Mouse (Mus musculus): ENCODE measurements around the gene Rreb1. TPM values are rescaled to one million over a fixed set of nuclear protein-coding genes. Genes with fewer than 3 reads are reported as not detected.

Gene Rreb1
- total and polyA plus RNA-seq, 2 experiments, result 9.0 to 12.4 TPM

- no peak for DNase-seq (ENCODE audit: extremely low read depth, low read depth, low spot score)
- Histone ChIP-seq H3K4me3 (ENCODE audit: insufficient read depth, low read depth, low read length) (no peak overlapping the region), H3K79me2 (ENCODE audit: control insufficient read depth, insufficient read depth, low read length) (no peaks in the 10 kb centered on the region), H3K9ac (ENCODE audit: low read depth, low read length) (no peak overlapping the region), H3K36me3 (ENCODE audit: control insufficient read depth, insufficient read depth, low read length) (no peaks in the 10 kb centered on the region), H3K27ac (replicated peaks; ENCODE audit: insufficient read depth, low read depth, low read length) (no peak overlapping the region), H3K27me3 (ENCODE audit: control insufficient read depth, insufficient read depth, low read length) (no peaks in the 10 kb centered on the region), H3K4me1 (ENCODE audit: control insufficient read depth, insufficient read depth, low read length) (peaks cover 7% of the 10 kb centered on the region)
- 91% methylated on average over 6 of the region's 6 CpGs for WGBS
- no peak for TF ChIP-seq POLR2A (IDR thresholded peaks at IDR 0.05; ENCODE audit: extremely low read depth, insufficient read depth, low read length)
- TF ChIP-seq CTCF (IDR thresholded peaks at IDR 0.05; ENCODE audit: low read depth, low read length), result no peak
These were observed 3.9 kb downstream of the Rreb1 start for GRCm38 (mm10) chr13:37782144-37782543.

DNA sequence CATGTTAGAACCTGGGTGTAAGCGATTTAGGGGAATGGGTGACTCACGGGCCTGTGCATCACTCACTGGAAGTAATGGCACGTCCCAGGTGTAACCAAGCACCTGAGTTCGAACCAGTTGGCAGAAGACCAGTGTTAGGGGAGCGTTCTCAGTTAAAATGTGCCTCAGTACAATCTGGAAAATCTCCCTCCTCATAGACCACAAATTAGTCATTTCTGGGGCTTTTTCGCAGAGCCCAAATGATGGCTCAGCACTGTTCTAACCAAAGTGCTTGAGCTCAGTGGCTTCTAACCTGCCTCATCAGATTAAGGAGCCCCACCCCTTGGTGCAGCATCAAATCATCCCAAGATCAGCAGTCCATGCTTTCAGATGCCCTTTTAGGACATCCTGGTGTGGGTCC lies 5.5 kb downstream of the Rreb1 start:
- no peak overlapping the region for H3K27ac ChIP-seq (replicated peaks; ENCODE audit: insufficient read depth, low read depth, low read length)
- WGBS, result 92% methylated on average over 6 of the region's 6 CpGs
- DNase-seq (ENCODE audit: extremely low read depth, low read depth, low spot score), result no peak
- peaks cover 4% of the 10 kb centered on the region; the same call in 1 of the 2 replicates for H3K4me1 ChIP-seq (ENCODE audit: control insufficient read depth, insufficient read depth, low read length)
- no peaks in the 10 kb centered on the region for H3K27me3 ChIP-seq (ENCODE audit: control insufficient read depth, insufficient read depth, low read length)
- TF ChIP-seq CTCF (IDR thresholded peaks at IDR 0.05; ENCODE audit: low read depth, low read length) (no peak), POLR2A (IDR thresholded peaks at IDR 0.05; ENCODE audit: extremely low read depth, insufficient read depth, low read length) (no peak)
- H3K4me3 ChIP-seq (ENCODE audit: insufficient read depth, low read depth, low read length), result no peak overlapping the region
- H3K9ac ChIP-seq (ENCODE audit: low read depth, low read length), result no peak overlapping the region
- H3K79me2 ChIP-seq (ENCODE audit: control insufficient read depth, insufficient read depth, low read length), result no peaks in the 10 kb centered on the region; the same call in 1 of the 2 replicates
- no peaks in the 10 kb centered on the region for H3K36me3 ChIP-seq (ENCODE audit: control insufficient read depth, insufficient read depth, low read length)

- no peak for TF ChIP-seq CTCF (IDR thresholded peaks at IDR 0.05; ENCODE audit: low read depth, low read length)
- TF ChIP-seq POLR2A (IDR thresholded peaks at IDR 0.05; ENCODE audit: extremely low read depth, insufficient read depth, low read length), result no peak
- Histone ChIP-seq H3K79me2 (ENCODE audit: control insufficient read depth, insufficient read depth, low read length) (no peaks in the 10 kb centered on the region; the same call in 1 of the 2 replicates), H3K4me3 (ENCODE audit: insufficient read depth, low read depth, low read length) (no peak overlapping the region), H3K27ac (replicated peaks; ENCODE audit: insufficient read depth, low read depth, low read length) (no peak overlapping the region), H3K36me3 (ENCODE audit: control insufficient read depth, insufficient read depth, low read length) (no peaks in the 10 kb centered on the region), H3K9ac (ENCODE audit: low read depth, low read length) (no peak overlapping the region), H3K27me3 (ENCODE audit: control insufficient read depth, insufficient read depth, low read length) (no peaks in the 10 kb centered on the region), H3K4me1 (ENCODE audit: control insufficient read depth, insufficient read depth, low read length) (peaks cover 2% of the 10 kb centered on the region; the same call in 1 of the 2 replicates)
- 55% methylated on average over 7 of the region's 7 CpGs for WGBS
- DNase-seq (ENCODE audit: extremely low read depth, low read depth, low spot score), result no peak
These were observed 6.0 kb downstream of the Rreb1 start for GRCm38 (mm10) chr13:37784226-37784625.

DNA sequence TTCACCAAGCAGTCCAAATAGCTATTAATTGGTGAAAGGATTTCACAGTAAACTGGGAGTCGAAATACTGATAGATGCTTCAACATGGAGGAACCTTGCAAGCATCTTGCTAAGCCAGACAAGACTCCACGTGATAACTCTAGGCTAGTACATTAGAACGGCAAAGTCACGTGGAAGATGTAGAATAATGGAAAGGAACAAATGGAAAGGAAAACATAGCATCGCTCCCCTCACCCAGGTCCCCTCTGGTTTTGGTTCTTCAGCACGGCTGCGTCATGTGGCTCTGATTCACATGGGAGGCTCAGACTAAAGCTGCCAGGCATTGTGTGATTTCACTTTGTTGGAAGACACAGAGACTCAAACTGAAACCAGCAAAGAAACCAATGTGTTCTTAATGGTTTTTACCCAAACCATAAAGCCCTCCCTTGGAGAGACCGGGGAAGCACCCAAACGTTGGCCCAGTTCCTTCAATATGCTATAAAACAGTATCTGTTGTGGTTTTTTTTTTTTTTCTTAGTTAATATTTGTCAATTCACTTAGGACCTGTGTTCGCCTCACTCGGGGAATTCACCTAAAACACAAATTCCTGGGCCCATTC lies 14.6 kb downstream of the Rreb1 start:
- no peaks in the 10 kb centered on the region for H3K4me1 ChIP-seq (ENCODE audit: control insufficient read depth, insufficient read depth, low read length)
- H3K27ac ChIP-seq (replicated peaks; ENCODE audit: insufficient read depth, low read depth, low read length), result no peak overlapping the region
- H3K9ac ChIP-seq (ENCODE audit: low read depth, low read length), result no peak overlapping the region
- DNase-seq (ENCODE audit: extremely low read depth, low read depth, low spot score), result no peak
- no peak for TF ChIP-seq POLR2A (IDR thresholded peaks at IDR 0.05; ENCODE audit: extremely low read depth, insufficient read depth, low read length)
- H3K36me3 ChIP-seq (ENCODE audit: control insufficient read depth, insufficient read depth, low read length), result no peaks in the 10 kb centered on the region
- H3K4me3 ChIP-seq (ENCODE audit: insufficient read depth, low read depth, low read length), result no peak overlapping the region
- H3K79me2 ChIP-seq (ENCODE audit: control insufficient read depth, insufficient read depth, low read length), result no peaks in the 10 kb centered on the region; the same call in 1 of the 2 replicates
- H3K27me3 ChIP-seq (ENCODE audit: control insufficient read depth, insufficient read depth, low read length), result no peaks in the 10 kb centered on the region
- WGBS, result 93% methylated on average over 11 of the region's 11 CpGs

DNA sequence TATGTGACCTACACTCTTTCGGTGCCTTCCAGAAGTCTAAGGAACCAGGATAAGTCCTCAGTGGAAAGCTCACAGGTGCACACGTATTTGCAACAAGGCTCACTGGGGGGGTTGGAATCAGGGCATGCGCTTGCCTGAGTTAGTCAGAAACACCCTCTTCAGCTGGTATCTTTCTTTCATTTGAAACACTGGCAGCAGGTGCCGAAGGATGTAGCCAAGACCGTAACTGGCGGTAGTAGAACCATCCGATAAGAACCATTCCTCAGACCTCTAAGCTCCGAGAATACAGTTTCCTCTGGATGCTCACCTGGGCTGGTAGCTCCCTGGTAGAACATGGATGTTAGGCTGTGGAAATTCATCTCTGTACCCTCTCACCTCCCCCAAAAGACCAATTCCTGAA lies 20.6 kb downstream of the Rreb1 start:
- Histone ChIP-seq H3K4me1 (ENCODE audit: control insufficient read depth, insufficient read depth, low read length) (peaks cover 7% of the 10 kb centered on the region), H3K27ac (replicated peaks; ENCODE audit: insufficient read depth, low read depth, low read length) (peak overlapping the region; percentile 54; the same call in 1 of the 2 replicates), H3K27me3 (ENCODE audit: control insufficient read depth, insufficient read depth, low read length) (no peaks in the 10 kb centered on the region), H3K79me2 (ENCODE audit: control insufficient read depth, insufficient read depth, low read length) (no peaks in the 10 kb centered on the region), H3K36me3 (ENCODE audit: control insufficient read depth, insufficient read depth, low read length) (no peaks in the 10 kb centered on the region), H3K4me3 (ENCODE audit: insufficient read depth, low read depth, low read length) (no peak overlapping the region), H3K9ac (ENCODE audit: low read depth, low read length) (no peak overlapping the region)
- 73% methylated on average over 8 of the region's 8 CpGs for WGBS
- no peak for TF ChIP-seq POLR2A (IDR thresholded peaks at IDR 0.05; ENCODE audit: extremely low read depth, insufficient read depth, low read length)
- TF ChIP-seq CTCF (IDR thresholded peaks at IDR 0.05; ENCODE audit: low read depth, low read length), result no peak
- peak; percentile 52 for DNase-seq (ENCODE audit: extremely low read depth, low read depth, low spot score)

- 24% methylated on average over 9 of the region's 9 CpGs for WGBS
These were observed 21.2 kb downstream of the Rreb1 start for GRCm38 (mm10) chr13:37799413-37799812.

More at GRCm38 (mm10) chr13:37799413-37799812, 21.2 kb downstream of the Rreb1 start:
- no peaks in the 10 kb centered on the region for H3K36me3 ChIP-seq (ENCODE audit: control insufficient read depth, insufficient read depth, low read length)
- DNase-seq (ENCODE audit: extremely low read depth, low read depth, low spot score), result peak; percentile 89
- peak overlapping the region; percentile 54 for H3K4me3 ChIP-seq (ENCODE audit: insufficient read depth, low read depth, low read length)
- no peaks in the 10 kb centered on the region for H3K79me2 ChIP-seq (ENCODE audit: control insufficient read depth, insufficient read depth, low read length)
- 0 out of 2 replicates have a peak, but pooled peaks have one; percentile 24 for TF ChIP-seq POLR2A (IDR thresholded peaks at IDR 0.05; ENCODE audit: extremely low read depth, insufficient read depth, low read length)
- no peak for TF ChIP-seq CTCF (IDR thresholded peaks at IDR 0.05; ENCODE audit: low read depth, low read length)
- H3K9ac ChIP-seq (ENCODE audit: low read depth, low read length), result peak overlapping the region; percentile 74
- H3K27me3 ChIP-seq (ENCODE audit: control insufficient read depth, insufficient read depth, low read length), result no peaks in the 10 kb centered on the region
- peak overlapping the region; percentile 95 for H3K27ac ChIP-seq (replicated peaks; ENCODE audit: insufficient read depth, low read depth, low read length)
- peaks cover 7% of the 10 kb centered on the region for H3K4me1 ChIP-seq (ENCODE audit: control insufficient read depth, insufficient read depth, low read length)

Measured in liver, adult 2 months (tissue).